Comparison of ENCODE assay signal across 15 mouse cellular contexts in the genomic region with DNA sequence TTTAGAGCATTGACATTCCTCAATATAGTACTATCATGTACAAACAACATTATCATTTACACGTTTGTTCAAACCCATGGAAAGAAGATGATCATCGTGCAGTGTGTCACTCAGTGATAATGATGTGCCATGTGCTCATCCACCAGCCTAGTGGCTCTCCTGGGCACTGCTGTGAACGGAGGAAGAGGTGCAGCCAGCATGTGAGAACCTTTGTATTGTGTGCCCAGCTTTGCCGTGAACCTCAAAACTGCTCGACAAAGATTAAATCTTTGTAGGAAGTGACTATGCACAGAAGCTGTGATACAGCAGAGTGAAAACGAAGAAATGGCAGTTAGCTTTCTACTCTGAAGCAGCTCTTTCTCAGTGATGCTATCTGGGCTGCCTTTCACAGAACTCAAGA. TPM values are rescaled to one million over a fixed set of nuclear protein-coding genes. Genes with fewer than 3 reads are reported as not detected.
DNase-seq lines count a peak whose midpoint lies in the region; ATAC-seq and TF ChIP-seq lines count a peak whose summit lies in the region.
"Had no signal": no experiment of that assay in that cellular context is flagged by ENCODE, and none has a peak within 500 bp of the region (broad histone marks: within the 10 kb centered on the region; RNA-seq: fewer than 3 reads in every experiment).

No protein-coding gene starts in this region.

- no peak overlapping the region for H3K9ac ChIP-seq in MEL (ENCODE audit: control insufficient read depth, low read depth, low read length, poor library complexity, severe bottlenecking)
- H3K9ac ChIP-seq in liver, embryonic 16.5 days (ENCODE audit: low read depth, low read length): no peak overlapping the region
- H3K9ac ChIP-seq: embryonic facial prominence, embryonic 12.5 days had no signal

- peak in 1 of 3 experiments; percentile 8; a peak in 1 of 6 replicates for TF ChIP-seq CTCF in MEL (IDR thresholded peaks at IDR 0.05 in 2 of 3, conservative IDR thresholded peaks at IDR 0.05 in 1 of 3; ENCODE audit: control insufficient read depth in 1 of 3, insufficient read depth in 1 of 3, low read depth in 2 of 3, low read length in 3 of 3, poor library complexity in 1 of 3, severe bottlenecking in 1 of 3)

- peak; percentile 39 to 50 for TF ChIP-seq EP300 in MEL (IDR thresholded peaks at IDR 0.05; ENCODE audit: low read depth in 1 of 2, low read length in 2 of 2)

- TF ChIP-seq POLR2A in MEL (IDR thresholded peaks at IDR 0.05; ENCODE audit: control insufficient read depth in 1 of 2, insufficient read depth in 1 of 2, low read depth in 1 of 2, low read length in 2 of 2, poor library complexity in 1 of 2): no peak

- peaks cover 28% of the 10 kb centered on the region for H3K79me2 ChIP-seq in MEL (ENCODE audit: control insufficient read depth, insufficient read depth, low read length, poor library complexity)

- no peaks in the 10 kb centered on the region for H3K9me3 ChIP-seq in MEL (replicated peaks; ENCODE audit: insufficient read depth, low read length)
- no peaks in the 10 kb centered on the region for H3K9me3 ChIP-seq in liver, embryonic 16.5 days (replicated peaks; ENCODE audit: control insufficient read depth, low read length)
- H3K9me3 ChIP-seq: embryonic facial prominence, embryonic 12.5 days; hindbrain, embryonic 10.5 days had no signal

- WGBS in liver, embryonic 16.5 days (ENCODE audit: insufficient replicate concordance): 17% methylated on average over 6 of the region's 6 CpGs

- no peaks in the 10 kb centered on the region for H3K27me3 ChIP-seq in MEL (ENCODE audit: control insufficient read depth in 1 of 2, insufficient read depth in 2 of 2, low read length in 2 of 2)
- no peaks in the 10 kb centered on the region for H3K27me3 ChIP-seq in liver, embryonic 16.5 days (ENCODE audit: control insufficient read depth, insufficient read depth, low read depth, low read length)
- H3K27me3 ChIP-seq: embryonic facial prominence, embryonic 12.5 days had no signal

- H3K4me2 ChIP-seq in liver, embryonic 16.5 days (ENCODE audit: low read depth, low read length): peak overlapping the region; percentile 37
- H3K4me2 ChIP-seq: embryonic facial prominence, embryonic 12.5 days had no signal

- H3K36me3 ChIP-seq in MEL (ENCODE audit: control insufficient read depth in 1 of 2, insufficient read depth in 2 of 2, low read length in 2 of 2): peaks cover 0 to 45% of the 10 kb centered on the region in 2 experiments; a peak in 3 of 4 replicates
- no peaks in the 10 kb centered on the region for H3K36me3 ChIP-seq in liver, embryonic 16.5 days (ENCODE audit: control insufficient read depth, insufficient read depth)
- H3K36me3 ChIP-seq: embryonic facial prominence, embryonic 12.5 days; hindbrain, embryonic 10.5 days had no signal

- ATAC-seq in erythroblast, adult 5-6 weeks (replicated peaks; ENCODE audit: low FRiP score, poor library complexity, severe bottlenecking): peak; percentile 62
- ATAC-seq in liver, embryonic 16.5 days (ENCODE audit: low read depth): peak; percentile 81
- ATAC-seq: forebrain, embryonic 14.5 days had no signal

- H3K27ac ChIP-seq in MEL (ENCODE audit: control insufficient read depth, low read depth, low read length): peak overlapping the region; percentile 42
- 0 out of 2 replicates have a peak overlapping the region, but pooled peaks have one; percentile 22 for H3K27ac ChIP-seq in liver, embryonic 16.5 days (ENCODE audit: low read length)
- H3K27ac ChIP-seq: embryonic facial prominence, embryonic 12.5 days; hindbrain, embryonic 10.5 days had no signal

- peaks cover 17 to 34% of the 10 kb centered on the region in 2 experiments for H3K4me1 ChIP-seq in MEL (ENCODE audit: control insufficient read depth in 1 of 2, insufficient read depth in 2 of 2, low read length in 2 of 2)
- H3K4me1 ChIP-seq in liver, embryonic 16.5 days (ENCODE audit: control insufficient read depth, low read depth, low read length): peaks cover 11% of the 10 kb centered on the region
- H3K4me1 ChIP-seq: embryonic facial prominence, embryonic 12.5 days; hindbrain, embryonic 10.5 days had no signal

- DNase-seq in MEL (ENCODE audit: low read depth, low spot score): peak; percentile 75
- DNase-seq in thymus, postnatal 14 days: peak; percentile 54
- DNase-seq in layer of hippocampus, adult 11-12 months (ENCODE audit: low spot score): no peak
- DNase-seq in frontal cortex, postnatal 36 days (ENCODE audit: low spot score in 2 of 2): no peak
- no peak for DNase-seq in adrenal gland, adult 2 months
- DNase-seq: adrenal gland, adult 8-10 months; cerebellum, postnatal 10 days; heart, adult 11 months; kidney, postnatal 14 days had no signal

- no peak for TF ChIP-seq RAD21 in MEL (IDR thresholded peaks at IDR 0.05; ENCODE audit: low read depth, low read length)

- H3K4me3 ChIP-seq in MEL (ENCODE audit: control insufficient read depth in 1 of 2, insufficient read depth in 1 of 2, low read depth in 2 of 2, low read length in 2 of 2): no peak overlapping the region
- H3K4me3 ChIP-seq in liver, embryonic 16.5 days (ENCODE audit: low read depth, low read length): no peak overlapping the region
- H3K4me3 ChIP-seq: embryonic facial prominence, embryonic 12.5 days; hindbrain, embryonic 10.5 days; myocyte had no signal

TF ChIP-seq in MEL, 35 proteins besides CTCF, POLR2A, EP300 and RAD21:
- TF ChIP-seq POLR2AphosphoS5 (IDR thresholded peaks at IDR 0.05; ENCODE audit: borderline replicate concordance, low read depth, low read length) (no peak), GABPA (IDR thresholded peaks at IDR 0.05; ENCODE audit: low read depth, low read length) (no peak), GATA1 (IDR thresholded peaks at IDR 0.05; ENCODE audit: low read depth, low read length) (peak; percentile 78), ZKSCAN1 (IDR thresholded peaks at IDR 0.05; ENCODE audit: low read depth, low read length) (no peak), MYC (IDR thresholded peaks at IDR 0.05; ENCODE audit: low read depth, low read length) (peak; percentile 82), POLR2AphosphoS2 (IDR thresholded peaks at IDR 0.05; ENCODE audit: low read length) (no peak), NRF1 (IDR thresholded peaks at IDR 0.05; ENCODE audit: insufficient read depth, low read depth, low read length, poor library complexity, severe bottlenecking) (no peak), TCF12 (IDR thresholded peaks at IDR 0.05; ENCODE audit: low read depth, low read length) (no peak; the same call in 1 of the 2 replicates), UBTF (IDR thresholded peaks at IDR 0.05; ENCODE audit: borderline replicate concordance, insufficient read depth, low read depth, low read length) (no peak), RCOR1 (IDR thresholded peaks at IDR 0.05; ENCODE audit: low read depth, low read length) (peak; percentile 82), KAT2A (conservative IDR thresholded peaks at IDR 0.05; ENCODE audit: low read depth, low read length) (no peak), MXI1 (IDR thresholded peaks at IDR 0.05; ENCODE audit: low read depth, low read length) (peak; percentile 74), ZMIZ1 (IDR thresholded peaks at IDR 0.05; ENCODE audit: low read depth, low read length) (no peak), ETS1 (IDR thresholded peaks at IDR 0.05; ENCODE audit: low read depth, low read length) (peak; percentile 61; the same call in 1 of the 2 replicates), ZC3H11A (IDR thresholded peaks at IDR 0.05; ENCODE audit: low read depth, low read length) (no peak), MAFK (IDR thresholded peaks at IDR 0.05; ENCODE audit: borderline replicate concordance, low read depth, low read length) (no peak), CHD2 (IDR thresholded peaks at IDR 0.05; ENCODE audit: low read length) (no peak), TAL1 (IDR thresholded peaks at IDR 0.05; ENCODE audit: low read length) (0 out of 2 replicates have a peak, but pooled peaks have one; percentile 28), JUND (IDR thresholded peaks at IDR 0.05; ENCODE audit: low read depth, low read length) (no peak), MEF2A (IDR thresholded peaks at IDR 0.05; ENCODE audit: extremely low read depth, insufficient replicate concordance, low read depth, low read length, poor library complexity, severe bottlenecking) (no peak), HCFC1 (IDR thresholded peaks at IDR 0.05; ENCODE audit: low read depth, low read length) (no peak), SIN3A (IDR thresholded peaks at IDR 0.05; ENCODE audit: low read length) (no peak; the same call in 1 of the 2 replicates), MAX (IDR thresholded peaks at IDR 0.05; ENCODE audit: low read length) (peak; percentile 84), USF2 (IDR thresholded peaks at IDR 0.05; ENCODE audit: borderline replicate concordance in 1 of 2, insufficient read depth in 1 of 2, low read depth in 1 of 2, low read length in 2 of 2) (no peak), TBP (IDR thresholded peaks at IDR 0.05; ENCODE audit: low read depth, low read length) (no peak), MAZ (IDR thresholded peaks at IDR 0.05; ENCODE audit: low read depth, low read length) (no peak), SMC3 (IDR thresholded peaks at IDR 0.05; ENCODE audit: low read depth, low read length) (no peak), E2F4 (IDR thresholded peaks at IDR 0.05; ENCODE audit: borderline replicate concordance, low read depth, low read length) (no peak)

RNA-seq across cellular contexts. Expression of a gene that starts 32.6 kb away (rescaled TPM):
- total RNA-seq in MEL (2012; rRNA removed): 32.3 and 39.7 TPM in 2 replicates
- 10 to 100 TPM in 1 of 2 experiments, not detected in 1; 64.5 TPM for polyA plus RNA-seq in MEL (2012; ENCODE audit: insufficient read depth in 1 of 2, insufficient read length in 2 of 2, low read depth in 1 of 2, low replicate concordance in 2 of 2, missing spikeins in 1 of 2)
- 67.7 and 77.8 TPM in 2 replicates for total RNA-seq in erythroblast, adult 5-6 weeks (2015; ENCODE audit: low replicate concordance)
- total RNA-seq in erythroblast, adult 5-6 weeks (2017; ENCODE audit: low replicate concordance): 99.3 and 137 TPM in 2 replicates
- 98.9 and 102 TPM in 2 replicates for polyA plus RNA-seq in liver, embryonic 16.5 days (2015; fragmentation: Nextera tagmentation; extraction: Ambion mirVana)
- total RNA-seq in adrenal gland, adult 2 months (2021): 100 to 1,000 TPM; 143 to 188 TPM
- 1.5 and 1.6 TPM in 2 replicates for polyA plus RNA-seq in adrenal gland, adult 2 months (2012; rRNA removed)

Comparison
In these comparisons a context has a peak if more than half of its experiments do, and no peak if none do; other contexts are left out.
1. DNase-seq: peak in MEL (single experiment) and thymus, postnatal 14 days (single experiment); none in layer of hippocampus, adult 11-12 months (single experiment), frontal cortex, postnatal 36 days (0 of 2) and adrenal gland, adult 2 months (single experiment).